Comparison of ENCODE assay signal across 8 mouse cellular contexts in the genomic region with DNA sequence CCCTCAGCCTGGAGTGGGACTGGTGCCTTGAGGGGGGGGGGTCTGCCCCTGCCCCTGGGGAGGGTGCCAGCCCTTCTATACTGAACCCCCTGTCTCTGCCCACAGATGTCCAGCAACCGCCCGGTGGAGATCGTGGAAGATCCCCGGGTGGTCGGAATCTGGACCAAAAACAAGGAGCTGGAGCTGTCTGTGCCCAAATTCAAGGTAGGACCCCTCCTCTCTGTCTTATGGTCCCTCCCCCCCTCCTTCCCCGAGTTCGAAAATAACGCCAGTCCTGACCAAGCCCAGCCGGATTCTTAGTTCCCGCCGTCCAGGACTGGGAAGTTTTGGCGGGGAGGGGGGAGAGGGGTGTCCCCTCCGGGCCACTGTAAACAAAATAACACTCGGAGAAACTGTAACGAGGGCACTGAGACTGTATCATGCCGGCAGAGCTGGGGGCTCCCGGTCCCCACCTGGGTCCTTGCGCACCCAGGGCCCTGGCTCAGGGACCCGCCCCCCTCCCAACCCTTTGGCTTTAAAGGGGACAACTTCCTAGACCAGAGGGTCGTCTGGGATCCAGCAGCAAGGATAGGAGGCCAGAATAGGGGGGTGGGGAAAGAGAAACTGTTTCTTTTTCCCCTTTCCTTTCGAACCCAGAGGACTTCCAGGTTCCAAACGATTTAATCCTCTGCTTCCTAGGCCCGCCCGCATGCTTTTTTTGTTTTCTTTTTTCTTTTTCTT. TPM values are rescaled to one million over a fixed set of nuclear protein-coding genes. Genes with fewer than 3 reads are reported as not detected.
DNase-seq lines count a peak whose midpoint lies in the region; ATAC-seq and TF ChIP-seq lines count a peak whose summit lies in the region.

No protein-coding gene starts in this region.

- peaks cover 20% of the 10 kb centered on the region for H3K36me3 ChIP-seq in forebrain, embryonic 15.5 days
- peaks cover 22% of the 10 kb centered on the region for H3K36me3 ChIP-seq in kidney, postnatal 0 days (ENCODE audit: insufficient read depth, low read length)
- peaks cover 11% of the 10 kb centered on the region for H3K36me3 ChIP-seq in midbrain, embryonic 16.5 days (ENCODE audit: control insufficient read depth, insufficient read depth, low read length)

- no peaks in the 10 kb centered on the region for H3K9me3 ChIP-seq in forebrain, embryonic 15.5 days
- no peaks in the 10 kb centered on the region for H3K9me3 ChIP-seq in kidney, postnatal 0 days (replicated peaks; ENCODE audit: low read length)
- no peaks in the 10 kb centered on the region for H3K9me3 ChIP-seq in midbrain, embryonic 16.5 days (replicated peaks; ENCODE audit: control insufficient read depth, low read length, poor library complexity, severe bottlenecking)

- H3K4me3 ChIP-seq in forebrain, embryonic 15.5 days, result peak overlapping the region; percentile 94
- peak overlapping the region; percentile 87 for H3K4me3 ChIP-seq in kidney, postnatal 0 days (replicated peaks; ENCODE audit: low read depth, low read length)
- H3K4me3 ChIP-seq in midbrain, embryonic 16.5 days (ENCODE audit: low read depth, low read length), result peak overlapping the region; percentile 94

- WGBS in forebrain, embryonic 15.5 days, result 0% methylated on average over 24 of the region's 24 CpGs
- WGBS in kidney, postnatal 0 days, result 1% methylated on average over 19 of the region's 24 CpGs
- WGBS in midbrain, embryonic 16.5 days, result under 1% methylated on average over 23 of the region's 24 CpGs

- DNase-seq in heart, adult 18-20 months, result peak; percentile 47 to 75
- no peak for DNase-seq in heart, adult 8-10 months (ENCODE audit: low spot score)
- DNase-seq in adipocyte (ENCODE audit: low spot score), result peak; percentile 60
- DNase-seq in kidney, postnatal 0 days (ENCODE audit: low spot score), result peak; percentile 87
- DNase-seq in ovary, postnatal 36 days (ENCODE audit: low spot score), result no peak
- no peak for DNase-seq in gastrocnemius, postnatal 10 days

- no peak for ATAC-seq in forebrain, embryonic 15.5 days (replicated peaks)
- ATAC-seq in kidney, postnatal 0 days (replicated peaks; ENCODE audit: low FRiP score, low read depth), result no peak
- ATAC-seq in midbrain, embryonic 16.5 days, result no peak

- TF ChIP-seq CTCF in kidney, postnatal 0 days (IDR thresholded peaks at IDR 0.05; ENCODE audit: low read depth), result no peak

- peak overlapping the region; percentile 99 for H3K9ac ChIP-seq in forebrain, embryonic 15.5 days (replicated peaks)
- peak overlapping the region; percentile 98 for H3K9ac ChIP-seq in kidney, postnatal 0 days (ENCODE audit: low read depth, low read length)
- peak overlapping the region; percentile 100 for H3K9ac ChIP-seq in midbrain, embryonic 16.5 days (ENCODE audit: low read depth, low read length)

- H3K4me1 ChIP-seq in forebrain, embryonic 15.5 days, result peaks cover 38% of the 10 kb centered on the region
- H3K4me1 ChIP-seq in kidney, postnatal 0 days (replicated peaks; ENCODE audit: insufficient read depth, low read length), result peaks cover 19% of the 10 kb centered on the region
- H3K4me1 ChIP-seq in midbrain, embryonic 16.5 days (ENCODE audit: control insufficient read depth, insufficient read depth, low read length), result peaks cover 30% of the 10 kb centered on the region

- H3K4me2 ChIP-seq in forebrain, embryonic 15.5 days (replicated peaks), result peak overlapping the region; percentile 98
- H3K4me2 ChIP-seq in kidney, postnatal 0 days (ENCODE audit: low read length), result peak overlapping the region; percentile 100
- H3K4me2 ChIP-seq in midbrain, embryonic 16.5 days (ENCODE audit: low read length), result peak overlapping the region; percentile 95

- peak overlapping the region; percentile 100 for H3K27ac ChIP-seq in forebrain, embryonic 15.5 days (replicated peaks)
- peak overlapping the region; percentile 100 for H3K27ac ChIP-seq in kidney, postnatal 0 days
- peak overlapping the region; percentile 100 for H3K27ac ChIP-seq in midbrain, embryonic 16.5 days (ENCODE audit: low read length)

- no peaks in the 10 kb centered on the region for H3K27me3 ChIP-seq in forebrain, embryonic 15.5 days
- H3K27me3 ChIP-seq in kidney, postnatal 0 days (ENCODE audit: insufficient read depth, low read length), result no peaks in the 10 kb centered on the region
- no peaks in the 10 kb centered on the region for H3K27me3 ChIP-seq in midbrain, embryonic 16.5 days (ENCODE audit: control insufficient read depth, insufficient read depth, low read depth, low read length)

RNA-seq across cellular contexts. Expression of gene Setd1b, which starts 1.4 kb away (rescaled TPM):
- total RNA-seq in heart, adult 18-20 months (2021), result 10 to 100 TPM; 11.4 to 15.5 TPM
- 10 to 100 TPM; 14.3 to 21.5 (median 18.2) TPM for total RNA-seq in heart, adult 8-10 months (2022)
- 13.6 and 13.7 TPM in 2 replicates for polyA plus RNA-seq in forebrain, embryonic 15.5 days (2015; fragmentation: Nextera tagmentation; extraction: Ambion mirVana)
- polyA plus RNA-seq in kidney, postnatal 0 days (2015; fragmentation: Nextera tagmentation; extraction: Ambion mirVana), result 7.0 and 7.1 TPM in 2 replicates
- polyA plus RNA-seq in midbrain, embryonic 16.5 days (2015; fragmentation: Nextera tagmentation; extraction: Ambion mirVana), result 10.0 and 11.8 TPM in 2 replicates
- 10 to 100 TPM; 11.0 to 17.1 TPM for total RNA-seq in gastrocnemius, postnatal 10 days (2021)

RNA-seq across cellular contexts. Expression of gene Rhof, which starts 10.9 kb away (rescaled TPM):
- total RNA-seq in heart, adult 18-20 months (2021), result 1 to 10 TPM in 1 of 2 experiments, under 1 TPM in 1; 0.55 to 2.6 TPM
- total RNA-seq in heart, adult 8-10 months (2022), result 1 to 10 TPM in 1 of 4 experiments, under 1 TPM in 3; 0.38 to 1.7 (median 0.68) TPM
- 11.4 and 12.4 TPM in 2 replicates for polyA plus RNA-seq in forebrain, embryonic 15.5 days (2015; fragmentation: Nextera tagmentation; extraction: Ambion mirVana)
- 3.2 and 3.3 TPM in 2 replicates for polyA plus RNA-seq in kidney, postnatal 0 days (2015; fragmentation: Nextera tagmentation; extraction: Ambion mirVana)
- 13.9 and 21.4 TPM in 2 replicates for polyA plus RNA-seq in midbrain, embryonic 16.5 days (2015; fragmentation: Nextera tagmentation; extraction: Ambion mirVana)
- total RNA-seq in gastrocnemius, postnatal 10 days (2021), result 1 to 10 TPM in 1 of 2 experiments, under 1 TPM in 1; 0.68 to 1.4 TPM

RNA-seq across cellular contexts. Expression of gene Psmd9, which starts 25.8 kb away (rescaled TPM):
- 10 to 100 TPM; 12.9 to 17.0 TPM for total RNA-seq in heart, adult 18-20 months (2021)
- 10 to 100 TPM; 11.7 to 16.6 (median 13.8) TPM for total RNA-seq in heart, adult 8-10 months (2022)
- polyA plus RNA-seq in forebrain, embryonic 15.5 days (2015; fragmentation: Nextera tagmentation; extraction: Ambion mirVana), result 82.0 and 82.9 TPM in 2 replicates
- 77.4 and 78.7 TPM in 2 replicates for polyA plus RNA-seq in kidney, postnatal 0 days (2015; fragmentation: Nextera tagmentation; extraction: Ambion mirVana)
- polyA plus RNA-seq in midbrain, embryonic 16.5 days (2015; fragmentation: Nextera tagmentation; extraction: Ambion mirVana), result 73.6 and 77.6 TPM in 2 replicates
- total RNA-seq in gastrocnemius, postnatal 10 days (2021), result 10 to 100 TPM; 19.6 to 20.0 TPM

RNA-seq across cellular contexts. Expression of gene Hpd, which starts 39.1 kb away (rescaled TPM):
- total RNA-seq in heart, adult 18-20 months (2021), result under 1 TPM in 1 of 2 experiments, not detected in 1; 0.51 TPM
- not detected for total RNA-seq in heart, adult 8-10 months (2022)
- not detected in 2 replicates for polyA plus RNA-seq in forebrain, embryonic 15.5 days (2015; fragmentation: Nextera tagmentation; extraction: Ambion mirVana)
- polyA plus RNA-seq in kidney, postnatal 0 days (2015; fragmentation: Nextera tagmentation; extraction: Ambion mirVana), result 0.32 and 0.45 TPM in 2 replicates
- polyA plus RNA-seq in midbrain, embryonic 16.5 days (2015; fragmentation: Nextera tagmentation; extraction: Ambion mirVana), result not detected in 2 replicates
- under 1 TPM in 1 of 2 experiments, not detected in 1; 0.61 TPM for total RNA-seq in gastrocnemius, postnatal 10 days (2021)

Comparison
In these comparisons a context has a peak if more than half of its experiments do, and no peak if none do; other contexts are left out.
1. DNase-seq: peak in heart, adult 18-20 months (2 of 2), adipocyte (single experiment) and kidney, postnatal 0 days (single experiment); none in heart, adult 8-10 months (single experiment), ovary, postnatal 36 days (single experiment) and gastrocnemius, postnatal 10 days (single experiment).
2. Peak in every context shown above with its lines, with median percentiles within 50 percentile points of each other: H3K27ac ChIP-seq, H3K4me2 ChIP-seq, H3K4me3 ChIP-seq and H3K9ac ChIP-seq.